Mouse (Mus musculus): ENCODE results near the gene 2700049A03Rik. TPM values are rescaled to one million over a fixed set of nuclear protein-coding genes. Genes with fewer than 3 reads are reported as not detected.
"Not testable (repeated sequence)": the region's sequence is repeated elsewhere in the genome, so short reads cannot be mapped to it uniquely, and the experiment has no call there.

The 2700049A03Rik gene
- total RNA-seq (2017) = 18.5 and 22.7 TPM in 2 replicates

DNA sequence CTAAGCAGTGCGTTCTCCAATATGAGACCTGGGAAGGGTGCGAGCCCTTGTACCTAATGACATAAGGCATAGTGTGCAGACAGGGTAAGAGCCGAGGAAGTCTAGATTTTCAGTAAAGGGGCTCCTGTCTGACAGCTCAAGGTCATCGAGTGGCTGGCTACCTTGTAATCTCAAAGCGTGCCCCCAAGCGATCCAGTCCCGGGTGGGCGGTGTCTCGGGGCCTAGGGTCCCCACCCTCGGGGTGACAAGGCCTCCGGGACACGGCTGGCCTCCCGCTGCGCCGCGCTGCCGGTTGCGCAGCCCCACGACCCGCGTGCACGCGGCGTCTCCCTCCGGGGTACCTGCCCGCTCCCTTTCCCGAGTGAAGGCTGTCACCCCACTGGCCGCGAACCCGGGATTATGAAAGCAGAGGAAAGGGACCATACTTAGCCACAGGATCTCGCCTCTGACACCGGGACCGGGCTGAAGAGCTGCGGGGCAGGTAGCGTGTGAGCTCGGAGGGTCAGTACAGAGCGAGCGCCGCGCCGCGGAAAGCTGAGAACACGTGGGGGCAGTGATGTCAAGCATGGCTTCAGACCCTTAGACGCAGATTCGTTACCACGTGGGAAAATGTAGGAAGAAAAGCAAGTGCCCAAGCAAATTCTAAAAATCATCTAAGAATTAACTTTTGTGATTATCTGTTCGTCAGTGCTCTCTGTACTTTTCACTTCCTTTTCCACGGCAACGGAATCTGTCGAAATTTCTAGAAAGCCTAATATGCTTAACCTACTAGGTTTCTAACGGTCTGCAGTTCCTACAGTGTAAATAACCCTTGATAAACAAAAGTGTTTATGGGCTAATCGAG, at the start of gene 2700049A03Rik, which contains the start of gene Timm9:
Gene 2700049A03Rik (plus strand): TSS at position 719 of the 844 bp plus-strand sequence.
Gene Timm9 (minus strand): TSS at position 555 of the 844 bp plus-strand sequence.
- ATAC-seq (replicated peaks; ENCODE audit: low read depth, poor library complexity, severe bottlenecking) = peak; percentile 82

DNA sequence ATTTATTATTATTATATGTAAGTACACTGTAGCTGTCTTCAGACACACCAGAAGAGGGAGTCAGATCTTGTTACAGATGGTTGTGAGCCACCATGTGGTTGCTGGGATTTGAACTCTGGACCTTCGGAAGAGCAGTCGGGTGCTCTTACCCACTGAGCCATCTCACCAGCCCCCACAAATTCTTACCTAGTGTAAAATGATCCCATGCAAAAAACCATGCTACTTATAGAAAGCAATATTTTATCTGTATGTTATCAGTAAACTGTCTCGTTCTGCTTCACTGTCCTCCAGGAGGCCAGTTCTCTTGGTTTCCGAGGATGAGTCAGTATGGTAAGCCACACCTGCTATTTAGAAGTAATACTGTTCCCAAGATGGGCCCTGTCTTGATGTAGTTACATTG, 32.4 kb upstream of the 2700049A03Rik start:
- not testable (repeated sequence) for ATAC-seq (replicated peaks; ENCODE audit: low read depth, poor library complexity, severe bottlenecking)

DNA sequence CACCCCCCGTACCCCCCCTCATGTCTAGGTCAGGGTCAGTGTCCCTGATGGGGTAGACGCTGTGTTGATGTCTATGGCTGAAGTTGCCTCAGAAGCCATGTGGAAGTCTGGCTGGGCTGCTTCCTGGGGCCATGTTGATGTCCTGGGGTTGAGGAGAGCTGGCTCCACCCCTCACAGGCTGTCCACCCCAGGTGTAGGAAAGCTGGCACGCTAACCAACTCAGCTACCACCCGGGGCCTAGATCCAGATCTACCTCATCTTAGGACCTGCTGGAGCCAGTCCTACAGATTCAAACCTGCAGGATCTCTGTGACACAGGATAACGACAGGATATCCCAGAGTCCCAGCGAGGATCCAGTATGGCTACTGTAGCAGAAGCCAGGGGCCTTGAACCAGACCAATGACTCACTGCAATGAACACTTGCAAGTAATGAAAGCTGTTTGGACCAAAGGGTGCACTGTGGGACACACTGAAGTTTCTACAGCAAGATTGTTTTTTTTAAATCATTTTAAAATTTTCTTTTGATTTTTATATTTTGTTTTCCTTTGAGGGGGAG, 29.4 kb upstream of the 2700049A03Rik start:
- ATAC-seq (replicated peaks; ENCODE audit: low read depth, poor library complexity, severe bottlenecking) = no peak

DNA sequence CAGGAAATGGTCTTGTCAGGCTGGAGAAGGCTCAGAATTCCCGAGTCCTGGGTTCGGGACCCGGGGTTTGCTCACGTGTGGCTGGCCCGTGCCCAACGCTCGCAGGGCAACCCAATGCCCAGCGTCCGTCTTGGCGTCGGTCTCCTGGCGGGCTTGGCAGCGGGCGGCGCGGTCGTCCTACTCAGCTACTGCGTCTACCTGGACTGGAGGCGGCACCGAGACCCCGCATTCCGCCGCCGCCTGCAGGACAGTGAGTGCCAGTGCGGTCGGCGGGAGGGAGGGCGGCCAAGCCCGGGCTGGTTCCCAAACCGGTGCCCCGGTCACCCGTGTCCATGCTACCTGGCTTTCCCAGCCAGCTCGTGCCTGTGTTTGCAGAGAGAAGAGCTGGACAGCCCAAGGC, 25.3 kb upstream of the 2700049A03Rik start, which contains the start of gene Tomm20l:
Gene Tomm20l (plus strand): TSS at position 98 of the 400 bp plus-strand sequence.
- ATAC-seq (replicated peaks; ENCODE audit: low read depth, poor library complexity, severe bottlenecking) = peak; percentile 53; the same call in 1 of the 2 replicates

DNA sequence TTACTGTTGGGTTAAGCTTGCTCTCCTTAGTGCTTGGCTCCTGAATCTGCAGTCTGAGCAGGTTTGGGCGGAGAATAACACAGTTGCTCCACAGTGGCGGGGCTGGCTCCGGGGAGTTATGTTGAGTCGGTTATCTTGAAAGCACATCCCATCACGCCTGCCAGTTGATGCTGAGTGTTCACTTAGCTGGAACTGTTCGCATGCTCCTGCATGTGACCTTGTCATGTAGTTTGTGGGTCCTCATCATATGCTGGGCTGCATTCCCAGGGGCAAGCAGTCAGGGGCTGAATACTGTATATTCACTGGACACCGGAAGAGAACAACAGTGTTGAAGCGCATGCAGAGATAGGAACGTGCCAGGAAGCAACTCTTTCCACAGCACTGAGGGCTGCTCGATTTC, 23.6 kb upstream of the 2700049A03Rik start:
- ATAC-seq (replicated peaks; ENCODE audit: low read depth, poor library complexity, severe bottlenecking) = peak; percentile 12; the same call in 1 of the 2 replicates

DNA sequence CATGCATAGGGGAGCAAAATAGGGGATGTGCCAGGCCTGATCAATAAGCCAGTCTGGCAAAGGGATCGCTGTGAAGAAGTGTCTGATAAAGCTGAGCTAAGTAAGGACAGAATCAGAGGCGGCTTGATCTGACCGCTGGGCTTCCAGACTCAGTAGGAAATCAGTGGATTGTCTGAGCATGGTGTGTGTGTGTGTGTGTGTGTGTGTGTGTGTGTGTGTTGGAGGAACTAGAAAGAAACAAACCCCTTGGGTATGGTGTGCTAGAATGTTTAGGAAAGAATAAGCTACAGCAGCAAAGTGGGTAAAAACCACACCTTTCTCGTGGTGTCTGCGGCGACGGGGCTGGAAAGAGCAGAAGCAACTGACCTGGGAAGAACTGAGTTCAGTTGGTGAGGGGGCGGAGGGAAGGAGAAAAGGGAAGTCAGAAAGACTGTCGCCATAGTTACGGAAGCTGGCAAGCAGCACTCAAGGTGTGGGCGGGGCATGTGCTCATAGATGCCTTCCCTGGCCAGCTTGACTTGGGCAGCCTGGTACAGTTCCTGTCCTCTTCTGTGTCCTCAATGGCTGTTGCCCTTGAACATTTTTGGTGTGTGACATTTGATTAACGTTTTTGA, 22.9 kb upstream of the 2700049A03Rik start:
- peak; percentile 98 for ATAC-seq (replicated peaks; ENCODE audit: low read depth, poor library complexity, severe bottlenecking)

DNA sequence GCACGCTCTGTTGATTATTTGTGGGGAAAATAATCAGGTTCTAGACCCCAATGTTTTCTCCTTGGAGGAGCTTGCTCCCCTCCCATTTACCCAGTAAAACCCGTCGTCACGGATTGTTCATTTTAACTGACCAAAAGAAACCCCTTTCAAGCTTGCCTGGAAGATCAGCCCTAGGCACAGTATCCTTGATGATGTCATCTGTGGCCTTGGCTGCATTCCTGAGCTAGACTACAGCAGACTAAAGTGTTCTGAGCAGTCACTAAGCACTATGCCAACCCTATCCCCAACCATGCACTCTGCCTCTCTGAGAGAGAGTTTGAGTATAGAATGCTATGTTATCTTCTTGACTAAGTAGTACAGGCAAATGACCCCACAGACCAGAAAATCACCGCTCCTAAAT, 20.2 kb upstream of the 2700049A03Rik start:
- no peak for ATAC-seq (replicated peaks; ENCODE audit: low read depth, poor library complexity, severe bottlenecking)

DNA sequence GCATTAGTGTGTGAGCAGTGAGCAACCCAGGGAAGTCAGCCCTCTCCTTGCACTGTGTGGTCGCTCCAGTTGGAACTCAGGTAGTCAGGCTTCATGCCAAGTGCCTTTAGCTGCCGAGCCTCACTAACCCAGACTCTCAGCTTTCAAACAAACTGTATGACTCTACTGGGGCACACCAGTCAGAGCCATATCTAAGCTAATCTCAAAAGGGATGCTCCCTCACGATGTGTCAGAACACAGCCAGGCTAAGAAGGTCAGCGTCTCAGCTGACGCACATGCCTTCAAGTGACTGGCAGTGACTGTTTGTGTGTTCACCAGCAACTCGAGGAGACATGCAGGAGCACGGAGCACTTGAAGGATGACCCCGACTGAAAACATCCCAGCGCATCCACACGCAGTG, 13.9 kb upstream of the 2700049A03Rik start:
- ATAC-seq (replicated peaks; ENCODE audit: low read depth, poor library complexity, severe bottlenecking) = no peak

DNA sequence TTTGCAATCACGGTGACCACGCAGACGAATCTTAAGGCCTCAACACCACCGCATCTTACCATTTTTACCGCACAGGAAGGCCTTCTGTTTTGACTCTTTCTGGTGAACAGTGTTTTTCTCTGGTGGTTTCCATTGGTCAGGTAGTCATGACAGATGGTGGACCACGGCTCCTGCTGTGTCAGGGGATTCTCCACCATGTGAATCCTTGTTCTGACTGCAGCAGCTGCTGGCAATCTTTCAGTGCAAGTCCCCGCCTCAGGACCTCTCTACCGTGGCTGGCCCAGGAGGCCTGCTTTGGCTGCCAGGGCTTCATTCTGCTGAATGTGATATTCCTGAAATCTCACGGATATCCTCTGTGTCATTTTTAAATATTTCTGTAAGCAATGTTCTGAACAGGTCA, 13.4 kb upstream of the 2700049A03Rik start:
- no peak for ATAC-seq (replicated peaks; ENCODE audit: low read depth, poor library complexity, severe bottlenecking)

DNA sequence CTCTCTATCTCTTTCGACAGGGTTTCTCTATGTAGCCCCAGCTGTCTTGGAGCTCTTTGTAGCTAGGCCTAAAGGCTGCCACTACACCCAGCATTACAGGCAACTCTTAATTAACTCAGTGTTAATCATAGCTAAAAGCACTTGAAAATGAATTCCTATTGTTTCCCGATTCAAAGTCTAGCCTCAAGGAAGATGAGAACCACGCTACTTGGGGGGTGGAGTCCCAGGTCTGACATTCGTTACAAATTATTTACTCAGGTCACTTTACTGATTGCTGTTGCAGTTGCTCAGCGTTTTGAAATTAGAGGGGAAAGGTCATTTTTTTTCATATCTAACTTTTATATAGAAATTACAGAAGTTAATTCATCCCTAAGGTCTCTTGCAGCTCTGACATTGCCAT, 1.1 kb upstream of the 2700049A03Rik start:
- ATAC-seq (replicated peaks; ENCODE audit: low read depth, poor library complexity, severe bottlenecking) = no peak

DNA sequence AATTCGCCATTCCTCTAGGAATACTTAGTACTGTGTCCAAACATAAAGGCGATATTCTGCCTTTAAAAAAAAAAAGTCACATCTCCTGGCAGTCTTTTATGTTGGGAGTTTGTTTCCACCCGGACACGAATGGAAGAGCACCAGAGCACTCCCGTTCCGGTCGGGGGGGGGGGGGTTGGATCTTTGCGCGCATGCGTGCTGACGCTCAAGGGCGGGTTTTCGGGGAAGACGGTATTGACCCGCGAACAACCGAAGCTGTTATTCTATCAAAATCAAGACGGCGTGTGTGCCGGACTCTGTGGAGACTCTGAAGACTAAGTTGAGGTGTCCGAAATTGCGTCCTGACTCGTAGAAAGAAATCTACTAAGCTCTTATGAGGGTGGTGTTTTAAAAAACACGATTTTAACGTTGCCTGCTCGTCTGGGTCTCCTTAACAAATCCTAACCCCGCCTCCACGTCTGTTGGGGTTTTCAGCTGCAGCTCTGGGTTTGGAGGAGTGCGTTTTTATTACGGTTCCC, 385 bp downstream of the 2700049A03Rik start:
- peak; percentile 83 for ATAC-seq (replicated peaks; ENCODE audit: low read depth, poor library complexity, severe bottlenecking)

DNA sequence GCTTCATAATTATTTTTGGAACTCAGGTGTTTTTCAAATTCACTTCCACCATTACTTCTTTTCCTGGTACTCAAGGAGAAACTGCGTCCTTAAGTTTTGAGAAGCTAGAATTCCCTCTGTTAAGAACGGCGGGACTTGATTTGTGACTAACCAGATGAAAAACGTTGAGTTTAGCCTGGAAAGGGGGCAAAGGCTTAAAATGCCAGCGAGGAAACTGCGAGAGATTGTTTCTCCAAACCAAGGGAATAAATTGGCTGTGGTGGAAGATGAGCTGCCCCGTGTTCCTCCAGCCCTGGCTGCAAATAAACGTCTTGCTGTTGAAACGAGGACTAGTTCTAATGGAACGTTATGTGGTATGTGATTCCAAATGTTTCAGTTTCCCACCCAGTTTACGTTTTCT, 1.0 kb downstream of the 2700049A03Rik start:
- no peak for ATAC-seq (replicated peaks; ENCODE audit: low read depth, poor library complexity, severe bottlenecking)

DNA sequence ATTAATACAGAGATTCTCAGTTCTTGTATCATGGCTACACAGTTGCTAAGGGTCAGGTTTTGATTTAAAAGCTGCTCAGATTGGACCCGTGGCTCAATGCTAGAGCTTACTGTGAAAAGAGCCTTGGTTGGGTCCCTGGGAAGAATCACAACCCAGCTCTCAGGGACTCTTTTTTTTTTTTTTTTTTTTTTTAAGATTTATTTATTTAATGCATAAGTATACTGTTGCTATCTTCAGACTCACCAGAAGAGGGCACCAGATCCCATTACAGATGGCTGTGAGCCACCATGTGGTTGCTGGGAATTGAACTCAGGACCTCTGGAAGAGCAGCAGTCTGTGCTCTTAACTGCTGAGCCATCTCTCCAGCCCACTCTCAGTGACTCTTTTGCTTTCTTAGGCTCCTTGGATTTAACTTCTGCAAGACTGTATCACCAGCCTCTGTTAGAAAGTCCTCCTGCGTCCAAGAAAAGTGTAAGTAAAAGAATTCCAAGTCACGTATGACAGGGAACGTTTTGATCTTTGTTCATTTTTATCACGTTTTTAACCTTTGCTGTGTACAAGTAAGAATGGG, 2.7 kb downstream of the 2700049A03Rik start:
- ATAC-seq (replicated peaks; ENCODE audit: low read depth, poor library complexity, severe bottlenecking) = no peak

DNA sequence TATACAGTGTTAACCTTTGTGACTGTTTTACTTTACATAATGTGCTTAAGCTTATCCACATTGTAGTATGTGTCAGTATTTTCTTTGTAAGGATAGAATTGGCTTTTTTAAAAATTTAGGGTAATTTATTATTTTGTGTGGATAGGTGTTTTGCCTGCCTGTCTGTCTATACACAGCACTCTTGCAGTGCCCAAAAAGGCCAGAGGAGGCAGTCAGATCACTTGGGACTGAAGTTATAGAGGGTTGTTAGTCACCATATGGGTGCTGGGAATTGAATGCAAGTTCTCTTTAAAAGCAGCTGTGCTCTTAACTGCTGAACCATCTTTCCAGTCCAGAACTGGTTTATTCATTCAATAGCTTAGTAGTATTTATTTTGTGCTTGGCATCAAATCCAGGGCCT, 4.5 kb downstream of the 2700049A03Rik start:
- ATAC-seq (replicated peaks; ENCODE audit: low read depth, poor library complexity, severe bottlenecking) = no peak

DNA sequence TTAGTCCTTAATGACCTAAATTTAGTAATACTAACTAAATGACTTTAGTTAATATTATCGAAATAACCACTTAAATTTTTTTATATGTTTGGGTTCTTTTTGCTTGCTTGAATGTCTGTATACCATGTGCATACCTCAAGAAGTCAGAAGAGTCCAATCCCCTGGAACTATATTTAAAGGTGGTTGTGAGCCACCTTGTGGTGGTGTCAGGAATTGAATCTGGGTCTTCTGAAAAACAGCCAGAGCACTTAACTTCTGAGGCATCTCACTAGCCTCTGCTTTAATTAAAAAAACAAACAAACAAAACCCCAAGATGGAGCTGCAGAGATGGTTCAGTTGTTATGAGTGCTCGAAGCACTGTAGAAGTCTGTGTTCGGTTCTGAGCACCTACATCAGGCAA, 11.0 kb downstream of the 2700049A03Rik start:
- peak; percentile 69; the same call in 1 of the 2 replicates for ATAC-seq (replicated peaks; ENCODE audit: low read depth, poor library complexity, severe bottlenecking)

DNA sequence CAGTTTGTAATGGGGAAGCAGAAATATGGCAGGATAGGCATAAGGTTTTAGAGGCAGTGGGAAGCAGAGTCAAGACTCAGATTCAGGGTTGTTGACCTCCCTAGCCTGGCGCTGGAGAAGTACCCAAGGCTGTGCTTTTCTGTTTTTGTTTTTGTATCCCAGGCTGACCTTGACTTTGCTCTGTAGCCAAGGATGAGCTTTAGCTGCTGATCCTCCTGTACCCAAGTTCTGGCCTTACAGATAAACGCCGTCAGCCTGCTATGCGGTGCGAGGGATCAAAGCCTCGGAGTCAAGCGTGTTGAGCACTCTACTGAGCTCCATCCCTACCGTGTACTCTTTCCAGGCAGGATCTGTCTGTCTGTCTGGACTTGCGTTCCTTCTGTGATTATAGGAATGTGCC, 12.2 kb downstream of the 2700049A03Rik start:
- no peak for ATAC-seq (replicated peaks; ENCODE audit: low read depth, poor library complexity, severe bottlenecking)

DNA sequence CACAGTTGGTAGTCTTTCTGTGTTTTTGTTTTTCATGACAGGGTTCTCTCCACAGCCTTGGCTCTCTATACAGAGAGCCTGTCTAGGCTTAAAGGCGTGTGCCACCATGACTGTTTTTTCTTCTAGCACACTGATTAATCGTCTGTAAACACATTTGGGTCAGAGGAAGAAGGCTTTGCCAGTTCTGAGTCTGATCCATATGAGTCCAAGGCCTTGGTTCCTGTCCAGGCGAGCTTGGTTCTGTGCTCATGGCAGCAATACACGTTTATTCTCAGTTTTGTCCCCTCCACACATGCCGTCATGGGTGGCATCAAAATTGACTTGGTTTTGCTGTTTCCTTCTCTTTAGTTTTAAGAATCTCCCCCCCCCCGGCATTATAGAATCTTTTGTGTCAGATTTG, 12.8 kb downstream of the 2700049A03Rik start:
- no peak for ATAC-seq (replicated peaks; ENCODE audit: low read depth, poor library complexity, severe bottlenecking)

DNA sequence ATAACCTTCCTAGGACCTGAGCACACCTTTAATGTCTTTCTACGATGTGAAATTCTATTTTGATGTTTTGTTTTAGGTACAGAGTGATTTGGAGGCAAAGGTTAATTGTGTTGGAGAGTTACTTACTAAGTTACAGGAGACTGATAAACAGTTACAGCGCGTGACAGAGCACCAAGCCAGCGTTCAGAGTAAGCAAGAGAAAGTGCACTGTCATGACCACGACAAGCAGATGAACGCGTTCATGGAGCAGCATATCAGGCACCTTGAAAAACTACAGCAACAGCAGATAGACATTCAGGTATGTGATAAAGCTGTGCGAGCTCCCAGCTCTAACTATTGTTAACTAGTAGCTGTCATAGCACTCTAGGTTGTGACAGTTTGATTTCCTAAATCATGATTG, 13.5 kb downstream of the 2700049A03Rik start:
- ATAC-seq (replicated peaks; ENCODE audit: low read depth, poor library complexity, severe bottlenecking) = peak; percentile 52; the same call in 1 of the 2 replicates

DNA sequence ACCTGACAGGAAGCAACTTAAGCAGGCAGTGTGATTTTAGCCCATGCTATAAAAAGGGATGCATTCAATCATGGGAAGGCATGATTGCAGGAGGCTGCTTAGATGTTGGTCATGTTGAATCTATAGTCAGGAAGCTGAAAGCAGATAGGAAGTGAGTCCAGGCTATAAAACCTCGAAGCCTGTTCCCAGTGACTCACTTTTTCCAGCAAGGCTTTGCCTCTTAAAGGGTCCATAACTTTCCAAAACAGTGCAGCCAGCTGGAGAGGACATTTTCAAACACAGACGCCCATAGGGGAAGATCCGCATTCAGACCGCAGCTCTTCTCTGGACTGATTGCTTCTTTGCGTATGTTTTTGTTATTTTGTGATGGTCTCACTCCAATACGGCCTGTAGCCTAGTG, 18.3 kb downstream of the 2700049A03Rik start:
- ATAC-seq (replicated peaks; ENCODE audit: low read depth, poor library complexity, severe bottlenecking) = no peak

DNA sequence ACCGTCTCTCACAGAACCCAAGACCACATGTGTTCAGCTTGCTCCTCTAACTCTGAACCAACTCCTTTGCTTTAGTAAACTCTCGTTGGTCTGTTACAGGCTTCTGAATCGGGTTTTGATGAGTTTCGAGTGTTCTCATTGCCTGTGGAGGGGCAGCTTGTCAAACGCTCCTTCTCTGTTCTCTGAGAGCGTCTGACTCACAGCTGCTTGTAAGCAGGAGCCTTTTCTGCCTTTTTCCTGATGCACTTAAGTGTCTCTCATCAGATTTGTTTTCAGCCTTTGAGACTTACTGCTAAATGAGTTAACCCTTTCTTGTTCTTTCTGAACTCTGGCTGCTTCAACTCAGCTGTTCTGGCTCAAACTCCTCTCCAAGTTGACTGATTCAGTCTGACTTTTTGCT, 21.3 kb downstream of the 2700049A03Rik start:
- no peak for ATAC-seq (replicated peaks; ENCODE audit: low read depth, poor library complexity, severe bottlenecking)

Data from common myeloid progenitor, adult 5-6 weeks (primary cell).